Mouse (Mus musculus) 416B (cell line): Measurements from ENCODE around the gene Foxk1.

ENCODE experiments used
- DNase-seq: peaks from one replicate; pipeline ENCODE4 v3.0.0; 2011; ENCODE audit warnings: low read depth

Foxk1 gene

GRCm38 (mm10) chr5:142482512-142482911, 81.2 kb downstream of the Foxk1 start:
- peak; percentile 65 for DNase-seq

- DNase-seq = no peak
Observed at GRCm38 (mm10) chr5:142483581-142483980, 82.3 kb downstream of the Foxk1 start.

GRCm38 (mm10) chr5:142486654-142487053, 85.4 kb downstream of the Foxk1 start:
- no peak for DNase-seq

DNA sequence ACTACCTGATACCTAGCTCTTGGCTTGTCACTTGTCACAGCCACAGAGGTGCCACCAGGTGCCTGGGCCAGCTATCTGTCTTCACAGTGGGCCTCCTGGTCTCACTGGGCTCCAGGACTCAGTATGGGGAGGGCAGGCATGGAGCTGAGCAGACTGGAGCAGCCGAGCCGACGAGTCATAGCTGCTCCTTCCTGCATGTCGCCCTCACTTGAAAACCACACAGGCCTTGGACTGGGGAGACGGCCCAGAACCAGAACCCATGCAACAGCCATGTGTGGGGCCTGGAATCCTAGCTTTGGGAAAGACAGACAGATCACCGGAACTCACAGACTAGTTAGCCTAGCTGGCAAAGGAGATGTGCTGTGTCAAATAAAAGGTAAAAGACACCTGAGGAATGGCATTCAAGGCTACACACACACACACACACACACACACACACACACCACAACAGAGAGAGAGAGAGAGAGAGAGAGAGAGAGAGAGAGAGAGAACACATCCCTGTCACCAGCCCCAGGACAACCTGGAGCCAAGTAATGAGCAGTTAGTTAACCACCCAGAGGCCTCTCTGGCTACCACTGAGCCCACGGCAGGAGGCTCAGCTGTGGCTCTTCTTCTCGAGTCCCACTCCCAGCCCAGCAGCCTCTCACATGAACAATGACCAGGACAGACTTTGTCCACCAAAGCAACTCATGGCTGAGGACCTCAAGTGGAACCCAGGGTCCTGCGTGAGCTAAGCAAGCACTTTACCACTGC, 88.8 kb downstream of the Foxk1 start:
- no peak for DNase-seq

DNA sequence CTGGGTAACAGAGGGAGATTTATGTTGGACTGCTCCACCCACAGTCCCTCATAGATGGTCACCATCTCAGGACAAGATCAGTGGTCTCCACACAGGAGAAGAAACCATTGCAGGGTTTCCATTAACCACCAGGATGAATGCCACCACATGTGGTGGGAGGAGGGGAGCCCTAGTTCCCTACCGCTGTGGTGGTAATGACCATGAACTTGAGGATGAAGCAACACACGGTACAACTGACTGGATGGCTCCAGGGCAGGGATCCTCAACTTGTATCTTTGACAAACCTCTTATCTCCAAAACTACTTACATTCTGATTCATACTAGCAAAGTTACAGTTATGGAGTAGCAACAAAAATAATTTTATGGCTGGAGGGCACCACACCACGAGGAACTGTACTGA, 92.0 kb downstream of the Foxk1 start:
- DNase-seq = peak; percentile 28

DNA sequence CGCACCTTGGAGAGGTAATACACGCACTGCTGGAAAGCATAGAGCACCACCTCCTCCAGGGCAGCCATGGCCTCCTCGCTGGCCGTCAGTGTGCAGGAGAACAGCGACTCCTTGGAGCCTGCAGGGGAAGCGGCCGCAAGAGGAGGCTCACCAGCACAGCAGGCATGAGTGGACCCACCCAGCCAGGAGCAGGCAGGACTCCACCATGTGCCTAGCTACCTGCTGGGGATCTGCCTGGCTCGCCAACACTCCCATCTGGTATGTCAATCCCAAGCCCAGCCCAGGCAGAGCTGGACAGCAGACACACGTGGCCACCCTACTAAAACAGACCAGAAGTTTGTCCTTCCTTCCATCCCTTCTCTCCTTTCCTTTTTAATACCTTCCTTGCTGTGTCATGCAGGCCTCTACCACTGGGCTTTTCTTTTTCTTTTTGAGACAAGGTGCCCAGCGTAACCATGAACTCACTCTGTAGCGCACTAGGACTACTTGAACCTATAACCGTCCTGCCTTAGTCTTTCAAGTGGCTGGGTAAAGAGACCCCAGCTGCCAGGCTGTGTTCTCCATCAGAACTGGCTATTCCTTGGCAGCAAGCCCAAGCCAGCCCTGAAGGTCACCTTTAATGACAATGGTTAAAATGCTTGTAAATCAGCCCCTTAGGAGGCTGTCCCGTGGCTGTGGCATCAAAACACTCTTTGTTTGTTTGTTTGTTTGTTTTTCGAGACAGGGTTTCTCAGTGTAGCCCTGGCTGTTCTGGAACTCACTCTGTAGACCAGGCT, 94.2 kb downstream of the Foxk1 start:
- no peak for DNase-seq

- DNase-seq = peak; percentile 28
Observed at GRCm38 (mm10) chr5:142498964-142499363, 97.7 kb downstream of the Foxk1 start.

DNA sequence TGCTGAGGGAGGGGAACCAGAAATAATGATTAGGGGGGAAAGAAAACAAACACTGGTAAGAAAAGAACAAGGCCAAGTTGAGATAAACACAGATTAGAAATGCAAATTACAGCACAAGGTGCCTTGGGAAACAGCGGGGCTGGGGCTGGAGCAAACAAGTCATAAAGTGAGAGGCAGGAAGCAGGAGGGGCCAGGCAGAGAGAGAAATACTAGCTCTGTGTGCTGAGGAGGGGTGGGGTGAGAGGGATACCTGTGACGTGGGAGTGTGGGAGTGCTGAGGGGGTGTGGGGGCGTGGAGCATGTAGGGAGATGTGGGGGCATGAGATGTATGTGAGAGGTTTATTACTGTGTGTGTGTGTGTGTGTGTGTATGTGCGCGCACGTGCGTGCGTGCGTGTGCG, 99.6 kb downstream of the Foxk1 start:
- no peak for DNase-seq

DNA sequence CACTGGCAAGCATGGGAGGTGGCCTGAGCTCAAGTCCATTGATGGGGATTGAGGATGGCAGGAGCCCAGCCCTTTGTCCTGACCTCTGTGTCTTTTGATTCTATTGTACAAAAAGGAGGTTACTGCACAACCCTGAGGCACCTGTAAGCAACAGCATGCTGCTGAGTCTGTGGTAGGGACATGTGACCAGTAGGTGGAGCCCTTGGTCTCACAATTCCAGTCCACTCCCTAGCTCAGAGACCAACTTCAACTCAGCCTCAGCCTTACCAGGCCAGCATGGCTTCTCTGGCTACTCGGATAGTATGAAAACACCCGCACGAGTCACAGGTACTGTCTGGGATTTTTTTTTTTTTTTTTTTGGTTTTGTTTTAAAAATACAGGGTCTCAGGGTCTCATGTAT, 101.1 kb downstream of the Foxk1 start:
- DNase-seq = peak; percentile 89

GRCm38 (mm10) chr5:142504175-142504574, 102.9 kb downstream of the Foxk1 start:
- no peak for DNase-seq

DNA sequence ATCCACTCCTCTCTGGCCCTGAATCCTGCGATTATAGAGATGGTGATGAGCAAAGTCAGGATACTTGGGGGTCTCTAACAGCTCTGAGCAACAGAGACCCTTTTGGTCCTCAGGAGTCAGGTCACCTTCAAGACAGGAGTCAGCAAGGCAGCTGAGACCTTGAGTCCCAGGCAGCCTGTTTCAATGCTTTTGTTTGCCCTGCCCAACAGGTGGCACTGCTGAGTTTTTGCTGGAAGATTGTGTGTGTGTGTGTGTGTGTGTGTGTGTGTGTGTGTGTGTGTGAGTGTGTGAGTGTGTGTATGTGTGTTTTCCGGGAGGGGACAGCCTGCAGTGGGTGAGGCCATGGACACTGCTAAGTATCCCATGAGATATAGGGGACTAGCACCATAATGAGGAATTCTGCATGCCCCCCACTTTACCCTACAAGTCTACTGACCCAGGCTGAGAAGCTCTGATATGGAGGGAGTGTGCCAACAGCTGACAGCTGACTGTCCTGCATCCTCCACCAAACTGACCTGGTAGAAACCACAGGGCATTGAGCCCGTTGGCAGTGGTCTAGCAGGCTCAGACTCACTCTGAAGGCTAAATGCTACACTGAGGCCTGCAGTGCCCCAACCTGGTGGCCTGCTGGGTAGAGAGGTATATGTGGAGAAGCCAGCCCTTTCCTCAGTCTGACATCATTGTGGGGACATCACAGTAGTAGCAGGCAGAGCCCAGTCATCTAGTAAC, 104.6 kb downstream of the Foxk1 start:
- peak; percentile 39 for DNase-seq

DNA sequence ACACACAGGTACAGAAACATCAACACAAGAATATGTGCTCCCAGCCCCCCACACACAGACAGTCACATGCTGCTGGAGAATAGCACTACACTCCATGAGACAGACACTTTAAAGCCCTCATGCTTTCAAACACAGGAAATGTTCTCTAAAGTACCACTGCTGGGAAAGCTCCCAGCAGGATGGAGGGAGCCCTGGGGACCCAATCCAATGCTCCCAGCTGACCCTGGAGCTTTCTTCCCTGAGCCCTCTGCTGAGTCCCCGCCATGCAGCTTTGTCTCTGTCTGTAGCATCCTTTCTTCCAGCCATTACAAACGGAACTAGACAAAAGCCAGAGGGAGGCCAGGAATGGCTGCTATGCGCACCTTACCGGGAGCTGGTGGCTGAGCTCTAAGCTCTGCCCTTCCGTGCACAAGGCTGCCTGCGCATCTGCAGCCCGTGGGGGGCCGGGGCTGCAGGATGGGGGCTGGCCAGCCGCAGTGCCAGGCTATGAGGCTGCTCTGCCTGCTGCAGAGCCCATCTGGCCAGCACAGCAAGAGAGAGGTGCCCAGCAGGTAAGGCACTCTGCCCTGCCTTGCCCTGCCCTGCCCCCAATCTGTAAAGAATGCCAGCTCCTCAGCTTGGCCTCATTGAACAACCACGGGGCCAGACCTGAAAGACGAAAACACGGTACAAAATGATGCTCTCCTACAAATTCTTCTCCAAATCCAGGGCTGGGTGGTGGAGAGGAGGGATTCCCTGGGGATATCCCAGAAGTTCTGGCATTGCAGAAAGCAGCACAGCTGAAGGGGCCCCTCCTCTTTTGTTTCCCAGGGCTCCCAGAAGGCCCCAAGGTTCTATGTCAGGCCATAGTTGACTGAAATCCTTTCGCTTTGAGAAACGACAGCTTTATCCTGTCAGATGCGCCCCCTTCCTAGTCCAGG, 108.1 kb downstream of the Foxk1 start:
- DNase-seq = no peak

- no peak for DNase-seq
Observed at GRCm38 (mm10) chr5:142510061-142510414, 108.7 kb downstream of the Foxk1 start.
